Mouse (Mus musculus): Measurements from ENCODE around the gene Mettl6. TPM values are rescaled to one million over a fixed set of nuclear protein-coding genes. Genes with fewer than 3 reads are reported as not detected.

Gene Mettl6
- total RNA-seq (2021): 24.4 and 24.5 TPM in 2 replicates
- long read RNA-seq, transcript Mettl6-201 (6 exons, 3,946 nt): major isoform, 17 of 24 reads
- long read RNA-seq, partial matches to known transcripts: 0 of 24 reads
- long read RNA-seq, other reads (novel, unspliced or antisense): 6 of 24 reads

DNA sequence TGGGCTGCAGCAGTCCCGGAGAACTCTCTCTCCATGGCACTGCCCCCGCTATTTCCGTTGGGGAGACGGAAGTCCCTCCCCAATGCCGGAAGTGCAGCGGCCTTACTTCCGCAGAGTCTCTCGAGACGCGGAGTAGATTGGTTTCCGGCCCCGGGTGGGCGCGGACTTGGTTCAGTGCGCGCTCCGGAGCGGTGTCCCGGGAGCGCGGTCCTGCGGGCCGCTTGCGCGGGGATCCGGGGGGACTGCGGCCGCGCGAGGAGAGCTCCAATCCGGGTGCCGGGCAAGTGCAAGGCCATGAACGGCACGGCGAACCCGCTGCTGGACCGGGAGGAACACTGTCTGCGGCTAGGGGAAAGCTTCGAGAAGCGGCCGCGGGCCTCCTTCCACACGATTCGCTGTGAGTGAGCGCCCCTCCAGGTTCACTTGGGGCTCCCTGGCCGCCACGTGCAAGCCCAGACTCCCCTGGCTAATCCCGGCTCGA, at the start of gene Mettl6:
TSS of gene Mettl6 (minus strand) at position 66 of the 481 bp plus-strand sequence.
- peak; percentile 90 for DNase-seq

GRCm38 (mm10) chr14:31543885-31544442, 49.1 kb upstream of the Mettl6 start:
- no peak for DNase-seq

GRCm38 (mm10) chr14:31537298-31537697, 42.5 kb upstream of the Mettl6 start:
- DNase-seq: no peak

DNA sequence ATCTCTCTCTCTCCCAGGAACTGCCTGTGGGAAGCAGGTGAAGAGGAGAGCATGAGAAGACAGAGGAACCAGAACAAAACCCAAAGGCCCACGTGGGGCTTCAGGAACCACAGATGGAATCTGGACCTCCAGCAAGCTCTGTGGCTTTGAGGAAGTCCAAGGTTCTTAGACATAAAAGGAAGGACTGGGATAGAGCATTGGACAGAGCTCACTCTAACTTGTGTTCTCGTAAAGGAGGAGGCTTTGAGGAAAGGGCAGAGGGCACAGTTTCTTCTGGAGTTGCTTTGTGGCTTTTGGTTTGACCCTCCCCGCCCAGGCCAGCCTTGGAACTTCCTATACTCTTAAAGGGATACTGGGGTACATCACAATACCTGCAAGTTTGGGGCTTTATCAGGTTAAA, 37.8 kb upstream of the Mettl6 start:
- no peak for DNase-seq

- DNase-seq: no peak
Observed at GRCm38 (mm10) chr14:31531506-31532148, 36.8 kb upstream of the Mettl6 start.

- no peak for DNase-seq
Observed at GRCm38 (mm10) chr14:31530847-31531246, 36.0 kb upstream of the Mettl6 start.

GRCm38 (mm10) chr14:31525040-31525810, 30.4 kb upstream of the Mettl6 start:
- no peak for DNase-seq

DNA sequence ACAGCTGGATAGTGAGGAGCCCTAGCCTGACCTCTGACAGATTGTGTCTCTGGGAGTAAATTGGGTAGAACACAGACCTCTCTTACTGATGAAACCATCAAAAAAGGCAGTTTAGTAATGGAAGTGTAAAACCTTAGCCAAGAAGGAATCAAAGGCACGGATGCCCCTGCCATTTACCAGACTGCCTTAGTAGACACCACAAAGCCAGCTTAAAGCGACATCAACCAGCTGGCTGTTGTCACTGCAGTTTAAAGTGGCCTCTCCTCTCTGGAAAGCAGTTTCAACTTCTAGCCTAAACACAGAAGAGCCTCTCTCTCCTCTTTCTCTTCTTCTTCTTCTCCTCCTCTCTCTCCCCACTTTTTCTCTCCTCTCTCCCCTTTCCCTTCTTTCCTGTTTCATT, 26.5 kb upstream of the Mettl6 start:
- DNase-seq: no peak

GRCm38 (mm10) chr14:31519165-31519564, 24.3 kb upstream of the Mettl6 start:
- no peak for DNase-seq

- DNase-seq: no peak
Observed at GRCm38 (mm10) chr14:31515895-31516294, 21.1 kb upstream of the Mettl6 start.

DNA sequence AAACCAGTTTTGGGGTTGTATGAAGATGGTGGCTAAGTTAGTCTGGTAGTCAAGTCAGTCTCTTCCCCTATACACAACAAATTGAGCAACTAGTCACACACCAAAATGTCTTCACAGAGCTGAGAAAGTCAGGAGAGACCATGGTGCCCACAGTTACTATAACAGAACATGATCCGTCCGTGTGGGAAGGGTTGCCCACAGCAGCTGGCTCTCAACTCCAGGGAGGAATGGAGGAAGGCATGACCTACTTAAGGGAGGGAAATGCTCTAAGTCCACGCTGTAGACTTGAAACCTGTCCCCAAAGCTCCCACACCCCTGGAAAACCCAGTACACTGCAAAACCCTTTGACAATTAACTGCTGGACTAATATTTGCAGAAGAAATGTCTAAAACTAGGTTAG, 15.5 kb upstream of the Mettl6 start:
- no peak for DNase-seq

DNA sequence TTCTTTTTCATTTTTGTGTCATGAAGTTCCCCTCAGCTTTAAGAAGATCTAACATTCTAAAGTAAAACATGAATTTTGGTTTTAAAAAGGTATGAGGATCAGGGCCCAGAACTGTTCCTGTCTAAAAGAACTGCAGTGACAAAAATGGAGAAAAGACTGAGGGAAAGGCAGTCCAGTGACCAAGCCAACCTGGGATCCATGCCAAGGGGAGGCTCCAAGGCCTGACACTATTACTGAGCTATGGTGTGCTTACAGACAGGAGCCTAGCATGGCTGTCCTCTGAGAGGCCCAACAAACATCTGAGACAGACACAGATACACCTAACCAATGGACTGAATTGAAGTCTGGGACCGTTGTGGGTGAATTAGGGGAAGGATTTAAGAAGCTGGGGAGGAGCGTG, 15.1 kb upstream of the Mettl6 start:
- DNase-seq: peak; percentile 72

DNA sequence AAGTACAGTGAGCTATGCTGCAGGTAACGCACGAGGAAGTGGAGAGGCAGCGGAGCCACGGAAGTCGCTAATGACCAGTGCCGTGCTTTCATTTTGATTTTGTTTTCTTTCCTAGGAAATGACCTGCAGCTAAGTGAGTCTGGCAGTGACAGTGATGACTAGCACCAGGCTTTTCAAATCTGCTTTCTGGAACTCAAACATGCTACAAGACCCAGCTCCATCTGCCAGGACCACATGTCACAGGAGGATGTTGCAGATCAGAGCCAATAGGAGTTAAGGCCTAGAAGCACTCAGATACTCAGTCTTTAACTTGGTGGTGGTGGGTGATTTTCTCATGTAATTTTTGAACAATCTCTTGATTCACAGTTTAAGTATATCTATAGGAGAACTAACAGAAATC, 11.6 kb upstream of the Mettl6 start:
- no peak for DNase-seq

DNA sequence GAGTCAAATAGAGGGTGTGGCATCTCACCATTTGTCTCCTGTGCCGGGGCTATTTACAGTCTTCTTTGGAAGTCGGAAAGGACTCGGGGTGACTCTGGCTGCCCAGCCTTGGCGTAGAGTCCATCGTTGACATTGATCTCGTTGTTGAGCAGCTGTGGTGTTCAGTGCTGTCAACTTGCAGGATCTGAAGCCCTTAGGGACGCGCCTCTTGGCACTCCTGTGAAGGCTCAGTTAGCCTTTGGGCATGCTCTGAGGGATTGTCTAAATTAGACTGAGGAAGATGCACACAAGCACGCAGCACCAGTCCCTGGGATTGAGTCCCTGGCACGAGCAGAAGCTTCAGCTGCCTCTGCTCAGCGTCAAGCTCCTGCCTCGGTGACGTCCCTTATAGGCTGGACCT, 8.6 kb upstream of the Mettl6 start:
- DNase-seq: no peak

DNA sequence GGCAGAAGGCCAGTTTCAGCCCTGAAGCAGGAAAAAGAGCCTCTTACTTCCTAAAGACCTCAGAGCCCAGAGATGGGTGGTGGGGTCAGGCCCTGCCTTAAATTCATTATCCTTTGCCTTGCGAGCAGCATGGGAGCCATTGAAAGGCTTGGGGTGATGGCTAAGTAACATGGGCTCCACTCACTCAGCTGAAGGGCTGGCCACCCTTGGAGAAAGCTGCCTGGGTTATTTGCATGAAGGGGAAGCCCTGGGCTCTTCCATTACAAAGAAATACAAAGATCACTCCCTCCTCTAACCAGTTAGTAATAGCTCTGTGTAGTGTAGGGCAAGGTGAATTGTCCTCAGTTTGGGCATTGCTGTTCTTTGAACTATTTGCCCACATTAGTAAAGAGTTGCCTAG, 4.7 kb upstream of the Mettl6 start:
- no peak for DNase-seq

GRCm38 (mm10) chr14:31496241-31496646, 1.4 kb upstream of the Mettl6 start:
- DNase-seq: peak; percentile 42

- no peak for DNase-seq
Observed at GRCm38 (mm10) chr14:31495538-31495937, 698 bp upstream of the Mettl6 start.

GRCm38 (mm10) chr14:31494349-31494974, 378 bp downstream of the Mettl6 start, which contains the start of gene Eaf1:
Gene Eaf1 (plus strand): TSS chr14:31494399.
- peak; percentile 33 for DNase-seq

- DNase-seq: no peak
Observed at GRCm38 (mm10) chr14:31493901-31494300, 939 bp downstream of the Mettl6 start.

GRCm38 (mm10) chr14:31488055-31488454, 6.8 kb downstream of the Mettl6 start:
- no peak for DNase-seq

GRCm38 (mm10) chr14:31486465-31486864, 8.4 kb downstream of the Mettl6 start:
- no peak for DNase-seq

DNA sequence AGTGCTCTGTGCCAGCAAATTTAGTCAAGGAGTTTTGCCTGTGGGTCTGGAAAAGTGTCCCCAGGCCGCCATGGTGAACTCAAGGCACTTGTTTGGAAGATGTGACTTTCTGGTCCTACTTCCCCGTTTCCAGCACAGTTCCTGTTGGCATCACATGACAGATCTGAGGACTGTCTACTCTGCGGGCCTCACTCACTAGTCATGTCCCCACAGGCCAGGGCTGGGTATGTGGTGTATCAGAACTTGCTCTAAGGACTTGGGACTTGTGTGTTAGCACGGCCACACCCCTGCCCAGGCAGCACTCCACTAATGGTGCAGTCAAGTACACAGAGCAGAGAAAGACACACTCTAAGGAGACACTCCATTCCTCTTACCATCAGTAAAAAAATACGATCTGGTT, 12.4 kb downstream of the Mettl6 start:
- no peak for DNase-seq

DNA sequence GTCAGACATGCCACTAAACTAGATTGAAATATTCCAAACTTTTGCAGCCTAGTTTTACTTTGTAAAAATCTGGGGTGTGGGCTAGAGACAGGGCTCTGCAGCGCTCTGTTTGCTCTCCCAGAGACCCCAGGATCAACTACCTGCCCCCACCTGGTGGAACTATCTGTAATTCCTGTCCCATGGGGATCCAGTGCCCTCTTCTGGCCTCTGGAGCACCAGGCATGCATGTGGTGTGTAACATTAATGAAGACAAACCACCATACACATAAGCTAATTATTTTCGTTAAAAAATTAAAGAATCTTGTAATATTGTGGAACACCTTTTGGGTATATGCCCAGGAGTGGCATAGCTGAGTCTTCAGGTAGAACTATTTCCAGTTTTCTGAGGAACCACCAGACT, 21.5 kb downstream of the Mettl6 start:
- DNase-seq: no peak

Measured in adrenal gland, postnatal 25 days (tissue).